Mouse (Mus musculus) c-Kit-negative CD71-positive TER-119-positive erythroid progenitor cells, embryonic 14.5 days (primary cell): ENCODE data around the gene Mtmr1.

ENCODE experiments used
- DNase-seq: peaks from one replicate; pipeline ENCODE4 v3.0.0-alpha.2; 2013; ENCODE audit warnings: low read depth, low spot score

Gene Mtmr1

GRCm38 (mm10) chrX:71364554-71364991, at the start of gene Mtmr1:
Mtmr1 (plus strand) TSS chrX:71364760.
- peak; percentile 58 for DNase-seq

- no peak for DNase-seq
Observed at GRCm38 (mm10) chrX:71352033-71352432, 12.5 kb upstream of the Mtmr1 start.

- DNase-seq, result no peak
Observed at GRCm38 (mm10) chrX:71355331-71355730, 9.2 kb upstream of the Mtmr1 start.

GRCm38 (mm10) chrX:71361793-71362192, 2.8 kb upstream of the Mtmr1 start:
- DNase-seq, result peak; percentile 34

GRCm38 (mm10) chrX:71364062-71364461, 498 bp upstream of the Mtmr1 start:
- DNase-seq, result no peak

GRCm38 (mm10) chrX:71365011-71365410, 451 bp downstream of the Mtmr1 start:
- DNase-seq, result no peak

- DNase-seq, result no peak
Observed at GRCm38 (mm10) chrX:71365510-71365909, 950 bp downstream of the Mtmr1 start.

- no peak for DNase-seq
Observed at GRCm38 (mm10) chrX:71366973-71367372, 2.4 kb downstream of the Mtmr1 start.

GRCm38 (mm10) chrX:71376781-71377180, 12.2 kb downstream of the Mtmr1 start:
- DNase-seq, result no peak

- DNase-seq, result no peak
Observed at GRCm38 (mm10) chrX:71378435-71378834, 13.9 kb downstream of the Mtmr1 start.

- no peak for DNase-seq
Observed at GRCm38 (mm10) chrX:71381571-71381970, 17.0 kb downstream of the Mtmr1 start.

- DNase-seq, result no peak
Observed at GRCm38 (mm10) chrX:71396326-71396725, 31.8 kb downstream of the Mtmr1 start.

- no peak for DNase-seq
Observed at GRCm38 (mm10) chrX:71406290-71406689, 41.7 kb downstream of the Mtmr1 start.

GRCm38 (mm10) chrX:71408386-71408785, 43.8 kb downstream of the Mtmr1 start:
- no peak for DNase-seq

GRCm38 (mm10) chrX:71412776-71413175, 48.2 kb downstream of the Mtmr1 start:
- no peak for DNase-seq

GRCm38 (mm10) chrX:71413616-71414015, 49.1 kb downstream of the Mtmr1 start:
- no peak for DNase-seq

- DNase-seq, result no peak
Observed at GRCm38 (mm10) chrX:71424852-71425251, 60.3 kb downstream of the Mtmr1 start.

GRCm38 (mm10) chrX:71425746-71426519, 61.4 kb downstream of the Mtmr1 start:
- peak; percentile 73 for DNase-seq

GRCm38 (mm10) chrX:71427491-71427890, 62.9 kb downstream of the Mtmr1 start:
- DNase-seq, result no peak

- peak; percentile 66 for DNase-seq
Observed at GRCm38 (mm10) chrX:71430900-71431299, 66.3 kb downstream of the Mtmr1 start.

- DNase-seq, result no peak
Observed at GRCm38 (mm10) chrX:71434448-71434847, 69.9 kb downstream of the Mtmr1 start.

GRCm38 (mm10) chrX:71434860-71435259, 70.3 kb downstream of the Mtmr1 start:
- DNase-seq, result no peak

- DNase-seq, result no peak
Observed at GRCm38 (mm10) chrX:71435542-71435941, 71.0 kb downstream of the Mtmr1 start.

- DNase-seq, result no peak
Observed at GRCm38 (mm10) chrX:71439473-71439872, 74.9 kb downstream of the Mtmr1 start.
